Mouse (Mus musculus) neural tube, embryonic 12.5 days (tissue): ENCODE data around the gene Gosr2. TPM values are rescaled to one million over a fixed set of nuclear protein-coding genes. Genes with fewer than 3 reads are reported as not detected.

ENCODE experiments used
- ATAC-seq: fragments of 200-750 bp; cut with Nextera tagmentation; 2 replicates; pipeline ENCODE4 v1.8.0; 2017; ENCODE audit warnings: low read depth, mild to moderate bottlenecking, moderate TSS enrichment, moderate library complexity; ENCODE audit not compliant: low FRiP score
- H3K27ac ChIP-seq: fragments of 300-500 bp; sonication (generic); 2 replicates; pipeline ENCODE4 v1.5.1; 2016
- H3K27me3 ChIP-seq: fragments of 300-500 bp; sonication (generic); replicated peaks from 2 replicates; pipeline ENCODE4 v1.6.1; 2016; ENCODE audit warnings: mild to moderate bottlenecking
- H3K36me3 ChIP-seq: fragments of 300-500 bp; sonication (generic); 2 replicates; pipeline ENCODE4 v1.6.1; 2016; ENCODE audit warnings: mild to moderate bottlenecking
- H3K4me1 ChIP-seq: fragments of 300-500 bp; sonication (generic); 2 replicates; pipeline ENCODE4 v1.6.1; 2016
- H3K4me2 ChIP-seq: fragments of 300-500 bp; sonication (generic); replicated peaks from 2 replicates; pipeline ENCODE4 v1.6.1; 2016; ENCODE audit warnings: mild to moderate bottlenecking
- H3K4me3 ChIP-seq: fragments of 300-500 bp; sonication (generic); 2 replicates; pipeline ENCODE4 v1.5.1; 2016
- H3K9ac ChIP-seq: fragments of 300-500 bp; sonication (generic); 2 replicates; pipeline ENCODE4 v1.6.1; 2016; ENCODE audit warnings: mild to moderate bottlenecking
- H3K9me3 ChIP-seq: fragments of 300-500 bp; sonication (generic); 2 replicates; pipeline ENCODE4 v1.6.1; 2016; ENCODE audit warnings: mild to moderate bottlenecking
- WGBS: fragments of 180-500 bp; shearing (Covaris S2); methylation state at CpG from one replicate; pipeline ENCODE4 v1.1.7; 2016; 5-methylcytosine and 5-hydroxymethylcytosine counted together
- polyA plus RNA-seq: library from polyadenylated mRNA; unstranded; fragments of >200 nt; fragmentation: Nextera tagmentation; extraction: Ambion mirVana; gene quantifications from 2 replicates; pipeline ENCODE4 v1.2.1, GENCODE M21; 2016

Gosr2 gene
- polyA plus RNA-seq, result 85.8 and 89.2 TPM in 2 replicates

DNA sequence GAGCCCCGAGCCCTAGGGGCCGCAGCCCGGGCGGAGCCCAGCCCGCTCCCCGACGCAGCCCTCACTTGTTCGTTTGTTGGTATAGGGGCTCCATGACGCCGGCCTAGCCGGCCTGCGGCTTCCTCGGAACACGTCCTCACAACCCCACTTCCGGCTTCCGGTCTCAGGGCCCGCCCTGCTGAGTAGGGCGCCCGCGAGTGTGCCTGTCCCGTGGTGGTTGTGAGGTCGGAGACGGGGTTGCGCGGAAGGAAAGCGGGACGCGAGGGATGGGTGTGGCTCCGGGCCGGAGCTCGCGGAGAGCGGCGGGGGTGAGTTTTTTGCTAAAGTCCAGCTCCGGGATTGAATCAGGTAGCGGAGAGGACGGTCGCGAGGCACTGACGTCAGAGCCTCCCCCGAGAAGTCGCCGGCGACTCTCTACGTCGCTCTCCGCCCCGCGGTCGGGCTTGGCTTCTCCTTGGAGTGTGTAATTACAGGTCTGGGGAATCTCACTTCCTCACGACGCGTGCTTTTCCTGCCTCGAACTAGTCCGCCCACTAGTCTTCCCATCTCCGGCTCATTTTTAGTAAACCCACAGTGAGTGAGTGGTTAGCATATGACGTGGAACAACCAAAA lies at the start of gene Gosr2:
Gene Gosr2 (minus strand): TSS at position 334 of the 612 bp plus-strand sequence.
- peak within 1 kb of the TSS; percentile 87 for H3K27ac ChIP-seq
- ATAC-seq, result peak; percentile 97
- peak within 1 kb of the TSS; percentile 67 for H3K4me2 ChIP-seq
- H3K4me1 ChIP-seq, result peaks cover 6% of the 10 kb centered on the region; the same call in 1 of the 2 replicates
- H3K9me3 ChIP-seq, result no peaks in the 10 kb centered on the region
- under 1% methylated on average over 57 of the region's 57 CpGs for whole genome bisulfite sequencing
- H3K9ac ChIP-seq, result peak within 1 kb of the TSS; percentile 79
- H3K36me3 ChIP-seq, result no peaks in the 10 kb centered on the region
- H3K4me3 ChIP-seq, result peak within 1 kb of the TSS; percentile 83
- no peaks in the 10 kb centered on the region for H3K27me3 ChIP-seq

DNA sequence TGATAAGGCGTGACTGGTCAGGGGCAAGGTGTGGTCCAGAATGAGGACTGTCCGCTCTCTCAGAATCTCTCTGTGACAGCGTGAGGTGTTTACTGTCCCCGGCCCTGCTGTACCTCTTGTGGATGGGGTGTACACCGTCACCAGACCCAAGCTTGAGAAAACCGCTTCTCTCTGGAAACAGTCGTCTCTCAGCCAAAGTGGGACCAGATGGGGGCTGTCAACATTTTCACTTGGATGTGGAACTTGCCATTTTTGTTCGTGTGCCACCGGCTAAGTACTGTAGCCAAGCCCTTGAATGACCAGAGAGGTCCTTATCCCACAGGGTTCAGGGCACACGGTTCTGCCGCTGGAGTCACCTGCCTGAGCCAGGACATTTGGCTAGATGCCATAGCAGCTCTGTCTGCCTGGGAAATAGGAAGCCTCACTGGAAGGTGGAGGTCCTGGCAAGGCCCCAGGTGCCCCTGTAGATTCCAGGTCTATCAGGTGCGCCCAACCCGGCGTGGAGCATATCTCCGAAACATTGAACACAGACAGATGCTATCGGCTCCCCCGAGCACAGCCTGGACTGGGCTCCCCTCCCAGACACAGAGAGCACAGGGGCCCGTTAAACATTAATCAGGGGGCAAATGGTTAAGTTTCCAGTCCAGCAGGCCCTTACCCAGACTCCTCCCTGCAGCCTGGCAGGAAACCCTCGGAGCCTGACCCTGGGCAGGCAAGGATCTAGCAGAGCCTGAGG lies 37.5 kb upstream of the Gosr2 start:
- Histone ChIP-seq H3K27ac (no peak overlapping the region), H3K27me3 (peaks cover 4% of the 10 kb centered on the region; the same call in 1 of the 2 replicates), H3K9ac (no peak overlapping the region), H3K4me2 (no peak overlapping the region), H3K4me3 (no peak overlapping the region), H3K9me3 (no peaks in the 10 kb centered on the region), H3K4me1 (no peaks in the 10 kb centered on the region), H3K36me3 (no peaks in the 10 kb centered on the region)
- no peak for ATAC-seq
- WGBS, result 77% methylated on average over 19 of the region's 19 CpGs

DNA sequence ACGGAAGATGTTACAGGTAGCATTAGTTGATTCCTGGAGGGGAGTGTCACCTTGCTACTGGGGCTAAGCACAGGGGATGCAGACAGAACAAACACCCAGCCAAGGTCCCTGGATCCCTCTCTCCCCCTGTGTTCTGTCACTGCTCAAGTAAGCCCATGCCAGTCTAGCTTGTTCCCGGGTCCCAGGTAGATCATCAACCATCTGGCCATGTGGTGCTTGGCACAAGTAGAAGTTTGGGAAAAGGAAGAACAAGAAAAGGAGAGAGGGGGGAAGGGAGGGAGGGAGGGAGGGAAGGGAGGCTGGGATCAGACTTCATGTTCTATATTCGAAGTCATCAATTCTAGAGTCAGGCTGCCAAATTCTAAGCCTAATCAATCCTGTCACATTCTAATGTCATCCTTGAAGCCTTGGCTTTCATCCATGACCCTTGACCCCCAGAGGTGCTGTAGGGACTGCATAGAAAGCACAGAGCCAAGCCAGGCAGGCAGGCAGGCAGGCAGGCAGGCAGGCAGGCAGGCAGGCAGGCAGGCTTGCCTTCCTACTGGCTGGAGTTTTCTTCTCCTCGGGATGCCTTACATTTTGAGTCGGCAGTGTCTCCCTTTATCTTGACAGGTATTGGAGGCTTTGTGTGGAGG lies 36.8 kb upstream of the Gosr2 start:
- Histone ChIP-seq H3K36me3 (no peaks in the 10 kb centered on the region), H3K4me2 (no peak overlapping the region), H3K4me3 (no peak overlapping the region), H3K9ac (no peak overlapping the region), H3K4me1 (no peaks in the 10 kb centered on the region), H3K9me3 (no peaks in the 10 kb centered on the region), H3K27me3 (peaks cover 4% of the 10 kb centered on the region; the same call in 1 of the 2 replicates), H3K27ac (no peak overlapping the region)
- ATAC-seq, result no peak
- WGBS, result 75% methylated on average over 5 of the region's 5 CpGs

DNA sequence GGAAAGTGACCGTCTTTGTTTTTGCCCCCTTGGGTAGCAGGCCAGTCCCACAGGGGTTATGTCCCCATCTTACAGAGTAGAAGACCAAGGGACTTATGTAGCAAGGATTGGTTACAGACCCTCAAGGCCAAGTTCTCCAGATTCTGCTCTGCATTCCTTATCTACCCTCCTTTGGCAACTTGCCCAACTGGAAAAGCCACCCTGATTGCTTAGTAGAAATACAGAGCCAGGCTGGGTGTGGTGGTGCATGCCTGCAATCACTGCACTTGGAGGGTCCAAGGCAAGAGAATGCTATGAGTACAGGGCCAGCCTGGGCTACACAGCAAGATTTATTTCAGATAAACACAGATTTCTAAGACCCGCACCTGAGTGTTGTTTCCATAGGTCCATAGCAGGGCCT lies 36.3 kb upstream of the Gosr2 start:
- Histone ChIP-seq H3K4me2 (no peak overlapping the region), H3K4me1 (no peaks in the 10 kb centered on the region), H3K27me3 (peaks cover 4% of the 10 kb centered on the region; the same call in 1 of the 2 replicates), H3K9me3 (no peaks in the 10 kb centered on the region), H3K27ac (no peak overlapping the region), H3K4me3 (no peak overlapping the region), H3K36me3 (no peaks in the 10 kb centered on the region), H3K9ac (no peak overlapping the region)
- no peak for ATAC-seq
- 90% methylated on average over 2 of the region's 2 CpGs for WGBS

DNA sequence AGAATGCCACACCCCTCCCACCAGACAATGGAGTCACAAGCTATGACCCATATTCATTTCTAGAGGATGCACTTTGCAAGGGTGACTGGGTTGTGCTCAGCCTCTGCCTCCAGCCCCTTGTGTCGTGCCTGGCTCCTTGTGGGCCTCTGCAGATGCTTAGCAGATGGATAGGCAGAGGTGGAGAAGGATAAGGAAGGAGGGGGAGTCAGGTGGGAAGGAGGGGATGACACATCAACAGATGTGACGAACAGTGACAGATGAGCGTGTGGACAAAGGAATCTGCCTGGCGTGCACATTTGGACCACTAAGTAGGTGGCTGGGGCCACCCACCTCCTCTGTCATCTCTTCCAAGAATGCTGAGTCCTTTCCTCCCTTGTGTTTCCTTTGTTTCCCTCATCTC lies 35.4 kb upstream of the Gosr2 start:
- H3K4me3 ChIP-seq, result no peak overlapping the region
- H3K27me3 ChIP-seq, result peaks cover 4% of the 10 kb centered on the region; the same call in 1 of the 2 replicates
- no peak overlapping the region for H3K27ac ChIP-seq
- H3K4me2 ChIP-seq, result no peak overlapping the region
- H3K4me1 ChIP-seq, result no peaks in the 10 kb centered on the region
- no peaks in the 10 kb centered on the region for H3K9me3 ChIP-seq
- WGBS, result 67% methylated on average over 4 of the region's 4 CpGs
- no peaks in the 10 kb centered on the region for H3K36me3 ChIP-seq
- no peak overlapping the region for H3K9ac ChIP-seq
- no peak for ATAC-seq

DNA sequence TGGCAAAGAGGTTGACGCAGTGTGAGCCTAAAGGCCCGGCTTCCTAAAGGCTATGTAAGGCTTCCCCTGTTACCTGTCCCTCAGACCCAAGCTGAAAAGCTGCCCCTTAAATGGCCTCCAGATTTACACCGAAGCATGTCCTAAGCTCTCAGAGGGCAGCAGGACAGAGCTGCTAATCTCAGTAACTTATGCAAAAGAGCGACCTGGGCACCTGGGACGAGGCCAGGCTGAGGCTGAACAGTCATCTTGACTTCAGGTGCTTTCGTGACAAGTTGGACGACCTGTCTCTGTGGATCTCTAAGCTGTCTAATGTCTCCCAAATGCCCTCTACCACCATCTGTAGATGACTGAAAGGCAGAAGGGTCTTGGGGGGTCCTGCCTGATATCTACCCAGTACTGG lies 34.6 kb upstream of the Gosr2 start:
- Histone ChIP-seq H3K27ac (no peak overlapping the region), H3K4me1 (no peaks in the 10 kb centered on the region), H3K4me2 (no peak overlapping the region), H3K36me3 (no peaks in the 10 kb centered on the region), H3K9ac (no peak overlapping the region), H3K27me3 (peaks cover 4% of the 10 kb centered on the region; the same call in 1 of the 2 replicates), H3K4me3 (no peak overlapping the region), H3K9me3 (no peaks in the 10 kb centered on the region)
- no peak for ATAC-seq
- 90% methylated on average over 7 of the region's 7 CpGs for WGBS

DNA sequence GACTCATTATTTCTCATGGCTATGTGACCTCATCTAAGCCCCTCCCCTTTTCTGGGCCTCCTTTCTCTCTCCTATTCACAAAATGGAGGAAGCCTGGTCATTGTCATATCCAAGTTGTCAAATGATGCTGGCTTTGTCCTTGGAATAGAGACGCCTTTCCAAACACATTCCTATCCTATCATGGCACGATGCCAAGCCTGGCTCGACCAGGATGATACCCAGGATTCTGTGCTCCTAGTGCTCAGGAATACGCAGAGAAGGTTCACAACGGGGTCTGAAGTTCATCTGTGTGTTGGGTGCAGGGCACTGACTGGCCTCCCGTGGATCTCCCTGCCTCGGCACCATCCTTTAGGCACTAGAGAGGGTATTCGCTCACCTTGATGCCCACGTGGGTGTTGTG lies 33.9 kb upstream of the Gosr2 start:
- peaks cover 4% of the 10 kb centered on the region; the same call in 1 of the 2 replicates for H3K27me3 ChIP-seq
- H3K36me3 ChIP-seq, result no peaks in the 10 kb centered on the region
- H3K9me3 ChIP-seq, result no peaks in the 10 kb centered on the region
- no peaks in the 10 kb centered on the region for H3K4me1 ChIP-seq
- H3K4me2 ChIP-seq, result no peak overlapping the region
- no peak overlapping the region for H3K27ac ChIP-seq
- H3K4me3 ChIP-seq, result no peak overlapping the region
- WGBS, result 91% methylated on average over 9 of the region's 9 CpGs
- H3K9ac ChIP-seq, result no peak overlapping the region
- no peak for ATAC-seq

DNA sequence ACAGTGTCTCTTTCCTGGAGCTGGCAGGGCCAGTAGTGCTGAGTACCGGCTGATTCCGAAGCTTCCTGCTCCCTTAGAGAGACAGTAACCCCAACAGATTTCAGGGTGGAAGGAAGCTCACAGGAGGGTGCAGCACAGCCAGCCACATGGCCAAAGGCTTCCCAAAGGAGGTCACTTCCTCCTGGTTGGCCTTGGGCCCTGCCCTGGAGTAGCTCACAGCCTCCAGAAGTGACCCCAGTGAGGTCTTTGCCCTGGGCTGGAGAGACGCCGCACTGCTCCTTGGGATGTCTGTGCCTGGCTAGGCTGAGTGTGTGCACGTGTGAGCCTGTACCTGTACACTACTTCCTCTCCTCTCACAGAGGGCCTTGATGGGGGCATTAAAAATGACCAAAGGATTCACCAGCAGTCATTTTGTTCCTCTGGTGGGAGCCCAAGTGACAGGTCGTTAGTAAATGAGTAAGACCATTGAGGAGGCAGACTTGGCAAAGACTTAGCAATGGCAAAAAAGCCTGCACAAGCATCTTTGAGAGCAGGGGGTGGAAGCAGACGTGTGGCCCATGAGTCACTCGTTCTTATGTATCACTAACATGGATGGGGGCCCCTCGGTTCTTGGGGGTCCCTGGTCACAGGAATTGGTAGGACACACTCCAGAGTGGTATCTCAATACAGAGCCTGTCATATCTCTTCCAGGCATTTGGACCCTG lies 31.7 kb upstream of the Gosr2 start:
- Histone ChIP-seq H3K9ac (0 out of 2 replicates have a peak overlapping the region, but pooled peaks have one; percentile 17), H3K4me2 (no peak overlapping the region), H3K27me3 (peaks cover 4% of the 10 kb centered on the region; the same call in 1 of the 2 replicates), H3K9me3 (no peaks in the 10 kb centered on the region), H3K4me3 (no peak overlapping the region), H3K27ac (no peak overlapping the region), H3K4me1 (no peaks in the 10 kb centered on the region), H3K36me3 (no peaks in the 10 kb centered on the region)
- ATAC-seq, result no peak
- 74% methylated on average over 9 of the region's 9 CpGs for WGBS

DNA sequence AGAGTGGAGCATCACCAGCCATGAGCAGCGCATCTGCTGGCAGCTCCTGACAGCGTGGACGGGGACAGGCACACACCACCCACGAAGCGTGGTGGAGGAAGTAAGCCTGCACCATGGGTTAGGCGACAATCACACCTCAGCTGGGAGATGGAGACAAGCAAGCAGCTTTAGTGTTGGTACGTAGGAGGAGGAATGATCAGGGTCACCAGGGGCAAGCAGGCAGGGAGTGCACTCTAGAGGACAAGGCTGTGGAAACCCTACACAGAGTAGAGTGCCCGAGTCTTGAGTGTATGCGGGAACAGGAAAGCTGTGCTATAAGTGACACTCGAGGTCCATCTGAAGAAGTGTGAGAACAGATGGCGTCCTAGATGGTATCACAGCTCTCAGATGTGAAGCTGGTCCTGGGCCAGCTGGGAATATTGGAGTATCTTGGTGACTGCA lies 26.7 kb upstream of the Gosr2 start:
- Histone ChIP-seq H3K4me2 (no peak overlapping the region), H3K27me3 (no peaks in the 10 kb centered on the region), H3K9me3 (no peaks in the 10 kb centered on the region), H3K4me3 (no peak overlapping the region), H3K4me1 (0 out of 2 replicates have a peak, but pooled peaks cover 3% of the 10 kb centered on the region), H3K36me3 (no peaks in the 10 kb centered on the region), H3K27ac (no peak overlapping the region), H3K9ac (no peak overlapping the region)
- 80% methylated on average over 11 of the region's 11 CpGs for WGBS
- no peak for ATAC-seq

DNA sequence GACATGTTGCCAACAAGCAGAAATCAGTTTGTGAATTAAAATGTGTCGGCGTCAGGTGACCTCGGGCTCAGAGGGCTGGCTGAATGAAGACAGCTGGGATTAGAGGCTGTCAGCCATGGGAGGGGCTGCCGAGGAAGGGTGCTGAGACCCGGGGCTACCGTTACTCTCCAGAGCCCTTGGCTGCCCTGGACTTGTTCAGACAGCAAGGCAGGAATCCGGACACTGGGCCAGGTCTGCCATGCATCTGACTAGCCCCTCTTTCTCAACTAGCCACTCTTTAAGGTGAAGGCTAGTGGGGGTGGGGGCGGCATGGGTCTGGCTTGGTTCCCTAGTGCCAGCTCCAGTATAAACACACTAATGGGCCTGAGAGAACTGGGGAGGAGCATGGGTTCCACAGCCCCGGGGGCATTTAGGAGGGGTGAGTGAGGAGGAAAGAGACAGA lies 24.4 kb upstream of the Gosr2 start:
- Histone ChIP-seq H3K4me3 (no peak overlapping the region), H3K27ac (no peak overlapping the region), H3K4me1 (0 out of 2 replicates have a peak, but pooled peaks cover 3% of the 10 kb centered on the region), H3K27me3 (no peaks in the 10 kb centered on the region), H3K36me3 (no peaks in the 10 kb centered on the region), H3K4me2 (peak overlapping the region; percentile 31), H3K9me3 (no peaks in the 10 kb centered on the region), H3K9ac (no peak overlapping the region)
- no peak for ATAC-seq
- WGBS, result 39% methylated on average over 9 of the region's 9 CpGs

DNA sequence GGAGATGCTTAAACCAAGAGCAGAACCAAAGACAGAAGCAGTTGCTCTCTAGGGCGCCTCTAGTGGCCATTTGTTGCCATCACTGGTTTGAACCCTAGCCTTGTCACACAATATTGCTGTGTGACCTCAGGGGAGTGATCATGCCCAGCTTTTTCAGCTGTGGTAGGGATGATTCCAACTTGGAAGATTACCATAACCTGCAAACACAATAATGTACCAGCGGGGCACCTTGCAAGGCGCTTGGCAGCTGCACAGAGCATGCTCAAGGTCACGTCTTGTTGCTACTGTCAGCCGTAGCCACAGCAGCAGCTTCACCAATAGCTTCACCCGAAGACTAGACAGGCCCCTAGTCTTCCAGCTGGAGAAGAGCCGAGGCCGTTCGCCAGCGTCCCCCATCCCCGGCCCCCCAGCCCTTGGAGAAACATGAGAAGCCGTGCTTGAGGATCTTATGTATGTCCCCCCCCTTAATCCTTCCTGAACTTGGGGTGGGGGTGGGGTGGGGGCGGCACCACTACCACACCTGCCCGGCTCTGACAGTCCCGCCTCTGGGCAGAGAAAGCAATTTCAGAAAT lies 23.9 kb upstream of the Gosr2 start:
- Histone ChIP-seq H3K4me3 (no peak overlapping the region), H3K9ac (no peak overlapping the region), H3K27me3 (no peaks in the 10 kb centered on the region; the same call in 1 of the 2 replicates), H3K36me3 (no peaks in the 10 kb centered on the region), H3K4me1 (0 out of 2 replicates have a peak, but pooled peaks cover 3% of the 10 kb centered on the region), H3K9me3 (no peaks in the 10 kb centered on the region), H3K27ac (no peak overlapping the region), H3K4me2 (peak overlapping the region; percentile 31)
- ATAC-seq, result no peak
- WGBS, result 46% methylated on average over 15 of the region's 15 CpGs
